22 mouse cellular contexts compared by ENCODE assay signal in genomic region chr4:48006355-48006754, GRCm38 (mm10).
"Had no signal": no experiment of that assay in that cellular context is flagged by ENCODE, and none has a peak within 500 bp of the region (broad histone marks: within the 10 kb centered on the region; RNA-seq: fewer than 3 reads in every experiment).

No protein-coding gene starts in this region.

- DNase-seq: cerebellum, adult 2 months; cerebellum, adult 8-10 months; cerebellum, adult 9-10 months; cerebellum, adult 9-11 months; cerebellum, postnatal 10 days; cerebellum, postnatal 14 days; cerebellum, postnatal 25 days; cerebellum, postnatal 36 days; embryo, embryonic 11 days; forebrain, postnatal 0 days; gastrocnemius, adult 2 months; gastrocnemius, postnatal 10 days; gastrocnemius, postnatal 14 days; gastrocnemius, postnatal 25 days; gastrocnemius, postnatal 36 days; heart, adult 11 months; heart, adult 18-20 months; heart, adult 2 months had no signal

- ATAC-seq: forebrain, embryonic 13.5 days; forebrain, embryonic 14.5 days; forebrain, embryonic 15.5 days; forebrain, embryonic 16.5 days; forebrain, postnatal 0 days had no signal
